Mouse (Mus musculus) small intestine, adult 2 months (tissue): ENCODE results near the gene Rab21.

Experiments used
- CTCF ChIP-seq: fragments of 200-500 bp; IDR thresholded peaks from 2 replicates; pipeline ENCODE4 v1.5.1; 2012; ENCODE audit warnings: low read depth, mild to moderate bottlenecking, control low read depth, inconsistent platforms, low read length, moderate library complexity, mixed read lengths; ENCODE audit not compliant: insufficient replicate concordance, insufficient read length; ENCODE audit errors: extremely low read depth
- POLR2A ChIP-seq: fragments of 200-500 bp; IDR thresholded peaks from 2 replicates; pipeline ENCODE4 v1.6.1; 2012; ENCODE audit warnings: low read depth, mild to moderate bottlenecking, control low read depth, inconsistent platforms, low read length, moderate library complexity

- TF ChIP-seq CTCF (no peak), POLR2A (no peak)
Measured at GRCm38 (mm10) chr10:115349509-115349908, 34.1 kb upstream of the Rab21 start.
